Mouse (Mus musculus) retina, embryonic 14.5 days (tissue): Measurements from ENCODE around the gene Inava.

ENCODE experiments used
- DNase-seq: peaks from one replicate; pipeline ENCODE4 v3.0.0-alpha.2; 2015; ENCODE audit warnings: low spot score

Inava gene

GRCm38 (mm10) chr1:136231596-136231995, 2.5 kb downstream of the Inava start:
- DNase-seq = no peak

GRCm38 (mm10) chr1:136230201-136230600, 3.9 kb downstream of the Inava start:
- DNase-seq = no peak

GRCm38 (mm10) chr1:136229040-136229373, 5.1 kb downstream of the Inava start:
- peak; percentile 53 for DNase-seq

GRCm38 (mm10) chr1:136228328-136229039, 5.6 kb downstream of the Inava start:
- peak; percentile 51 for DNase-seq

GRCm38 (mm10) chr1:136227870-136228269, 6.2 kb downstream of the Inava start:
- no peak for DNase-seq

GRCm38 (mm10) chr1:136226626-136227025, 7.4 kb downstream of the Inava start:
- no peak for DNase-seq

GRCm38 (mm10) chr1:136225846-136226245, 8.2 kb downstream of the Inava start:
- DNase-seq = no peak

- no peak for DNase-seq
These were observed 10.2 kb downstream of the Inava start for GRCm38 (mm10) chr1:136223758-136224342.

GRCm38 (mm10) chr1:136222386-136222785, 11.7 kb downstream of the Inava start:
- no peak for DNase-seq

GRCm38 (mm10) chr1:136220037-136220871, 13.8 kb downstream of the Inava start:
- no peak for DNase-seq

GRCm38 (mm10) chr1:136214304-136214703, 19.8 kb downstream of the Inava start:
- DNase-seq = no peak

GRCm38 (mm10) chr1:136212803-136213202, 21.3 kb downstream of the Inava start, which contains the start of gene Mroh3:
TSS of gene Mroh3 (minus strand) at chr1:136212828.
- DNase-seq = peak; percentile 76

- no peak for DNase-seq
These were observed 44.0 kb downstream of the Inava start for GRCm38 (mm10) chr1:136190033-136190432.

GRCm38 (mm10) chr1:136179511-136180001, 54.5 kb downstream of the Inava start:
- no peak for DNase-seq

- DNase-seq = no peak
These were observed 55.3 kb downstream of the Inava start for GRCm38 (mm10) chr1:136178741-136179140.

- no peak for DNase-seq
These were observed 57.0 kb downstream of the Inava start for GRCm38 (mm10) chr1:136177085-136177484.

- peak; percentile 80 for DNase-seq
These were observed 58.9 kb downstream of the Inava start for GRCm38 (mm10) chr1:136175183-136175582.

- no peak for DNase-seq
These were observed 59.9 kb downstream of the Inava start for GRCm38 (mm10) chr1:136174101-136174606.

GRCm38 (mm10) chr1:136172696-136173095, 61.4 kb downstream of the Inava start:
- no peak for DNase-seq

GRCm38 (mm10) chr1:136170109-136170508, 64.0 kb downstream of the Inava start:
- DNase-seq = peak; percentile 90

GRCm38 (mm10) chr1:136167657-136168056, 66.4 kb downstream of the Inava start:
- peak; percentile 59 for DNase-seq

GRCm38 (mm10) chr1:136165436-136165835, 68.6 kb downstream of the Inava start:
- peak; percentile 53 for DNase-seq
